Mouse (Mus musculus): ENCODE results near the gene Bnc2.

Bnc2 gene

GRCm38 (mm10) chr4:84502581-84503269 lies 172.3 kb downstream of the Bnc2 start:
- DNase-seq, result no peak

- DNase-seq, result no peak
These were observed 174.2 kb downstream of the Bnc2 start for GRCm38 (mm10) chr4:84500796-84501349.

GRCm38 (mm10) chr4:84500259-84500658 lies 174.8 kb downstream of the Bnc2 start:
- DNase-seq, result no peak

- no peak for DNase-seq
These were observed 176.6 kb downstream of the Bnc2 start for GRCm38 (mm10) chr4:84498469-84498868.

- DNase-seq, result no peak
These were observed 186.8 kb downstream of the Bnc2 start for GRCm38 (mm10) chr4:84488323-84488722.

- DNase-seq, result no peak
These were observed 192.4 kb downstream of the Bnc2 start for GRCm38 (mm10) chr4:84482680-84483079.

- DNase-seq, result no peak
These were observed 202.4 kb downstream of the Bnc2 start for GRCm38 (mm10) chr4:84472643-84473042.

GRCm38 (mm10) chr4:84470106-84470885 lies 204.8 kb downstream of the Bnc2 start:
- DNase-seq, result no peak

GRCm38 (mm10) chr4:84469400-84469799 lies 205.7 kb downstream of the Bnc2 start:
- DNase-seq, result no peak

- DNase-seq, result no peak
These were observed 207.4 kb downstream of the Bnc2 start for GRCm38 (mm10) chr4:84467722-84468121.

- DNase-seq, result no peak
These were observed 216.9 kb downstream of the Bnc2 start for GRCm38 (mm10) chr4:84458218-84458560.

GRCm38 (mm10) chr4:84457512-84458217 lies 217.4 kb downstream of the Bnc2 start:
- DNase-seq, result no peak

- no peak for DNase-seq
These were observed 218.2 kb downstream of the Bnc2 start for GRCm38 (mm10) chr4:84456853-84457249.

- no peak for DNase-seq
These were observed 218.8 kb downstream of the Bnc2 start for GRCm38 (mm10) chr4:84456198-84456852.

- no peak for DNase-seq
These were observed 220.6 kb downstream of the Bnc2 start for GRCm38 (mm10) chr4:84454493-84454892.

- no peak for DNase-seq
These were observed 221.5 kb downstream of the Bnc2 start for GRCm38 (mm10) chr4:84453586-84453985.

- DNase-seq, result no peak
These were observed 222.4 kb downstream of the Bnc2 start for GRCm38 (mm10) chr4:84452642-84453041.

GRCm38 (mm10) chr4:84449246-84450005 lies 225.6 kb downstream of the Bnc2 start:
- no peak for DNase-seq

- DNase-seq, result no peak
These were observed 241.8 kb downstream of the Bnc2 start for GRCm38 (mm10) chr4:84433324-84433723.

GRCm38 (mm10) chr4:84431677-84432515 lies 243.2 kb downstream of the Bnc2 start:
- DNase-seq, result no peak

- no peak for DNase-seq
These were observed 247.1 kb downstream of the Bnc2 start for GRCm38 (mm10) chr4:84427955-84428354.

All from thymus, postnatal 14 days (tissue).